Mouse (Mus musculus): ENCODE data around the gene Spock2. TPM values are rescaled to one million over a fixed set of nuclear protein-coding genes. Genes with fewer than 3 reads are reported as not detected.

Spock2 gene
- polyA plus RNA-seq, 1 experiment: 6.8 TPM

DNA sequence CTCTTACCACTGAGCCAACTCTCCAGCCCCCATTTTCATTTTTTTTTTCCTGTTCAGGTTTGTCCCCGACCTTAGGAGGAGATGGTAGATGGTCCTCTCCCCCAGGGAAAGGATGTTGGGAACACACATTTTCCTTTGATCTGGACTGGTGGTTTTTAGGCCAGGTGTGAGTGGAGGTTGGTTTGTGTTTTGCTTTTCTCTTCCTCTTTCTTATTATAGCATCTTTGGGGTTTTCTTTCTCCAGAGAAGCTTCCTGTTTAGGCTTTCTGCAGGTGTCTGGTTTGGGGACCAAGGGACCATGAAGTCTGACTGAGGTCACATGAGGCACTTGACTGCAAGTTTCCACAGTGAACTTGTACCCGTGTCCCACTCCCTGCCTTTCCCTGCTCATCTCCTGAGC lies 62.3 kb downstream of the Spock2 start:
- Histone ChIP-seq H3K4me3 (no peak overlapping the region), H3K27me3 (ENCODE audit: control insufficient read depth, insufficient read depth, insufficient read length) (no peaks in the 10 kb centered on the region), H3K4me2 (ENCODE audit: low read depth) (no peak overlapping the region), H3K79me2 (ENCODE audit: control insufficient read depth, insufficient read depth) (no peaks in the 10 kb centered on the region), H3ac (ENCODE audit: control insufficient read depth, insufficient read length) (no peak overlapping the region), H3K36me3 (ENCODE audit: control insufficient read depth, insufficient read depth) (no peaks in the 10 kb centered on the region)
- TF ChIP-seq USF1 (IDR thresholded peaks at IDR 0.05; ENCODE audit: low read depth) (no peak), POLR2A (IDR thresholded peaks at IDR 0.05; ENCODE audit: insufficient read length, low read depth) (no peak), POLR2AphosphoS2 (IDR thresholded peaks at IDR 0.05; ENCODE audit: insufficient read length, low read depth) (no peak), SRF (IDR thresholded peaks at IDR 0.05; ENCODE audit: control insufficient read depth, insufficient read length, low read depth) (no peak), MAX (IDR thresholded peaks at IDR 0.05; ENCODE audit: low read depth) (no peak), MYOG (IDR thresholded peaks at IDR 0.05; ENCODE audit: control insufficient read depth in 1 of 3, insufficient read depth in 1 of 3, insufficient read length in 2 of 3, low read depth in 2 of 3) (no peak), MYOD1 (IDR thresholded peaks at IDR 0.05; ENCODE audit: control insufficient read depth in 1 of 3, insufficient read length in 2 of 3, low read depth in 2 of 3) (no peak)

DNA sequence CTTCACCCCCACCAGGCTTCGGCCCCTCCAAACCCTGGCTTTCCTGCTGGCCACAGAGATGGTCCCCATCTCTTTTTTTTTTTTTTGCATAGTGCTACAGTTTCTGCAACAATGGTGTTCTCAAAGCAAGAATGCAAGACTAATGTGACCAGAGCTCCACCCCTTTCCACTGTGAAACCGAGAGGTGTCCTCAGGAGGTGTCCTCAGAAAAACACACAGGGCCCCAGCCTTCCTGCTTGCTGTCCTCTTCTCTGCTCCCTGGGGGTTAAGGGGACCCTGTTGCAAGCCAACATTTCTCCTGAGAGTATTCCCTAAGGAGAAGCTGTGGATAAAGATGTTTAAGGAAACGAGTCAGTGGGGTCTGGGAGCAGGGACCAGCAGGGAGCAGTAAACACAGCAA lies 62.9 kb downstream of the Spock2 start:
- Histone ChIP-seq H3K36me3 (ENCODE audit: control insufficient read depth, insufficient read depth) (no peaks in the 10 kb centered on the region), H3ac (ENCODE audit: control insufficient read depth, insufficient read length) (no peak overlapping the region), H3K4me3 (no peak overlapping the region), H3K27me3 (ENCODE audit: control insufficient read depth, insufficient read depth, insufficient read length) (no peaks in the 10 kb centered on the region), H3K4me2 (ENCODE audit: low read depth) (no peak overlapping the region), H3K79me2 (ENCODE audit: control insufficient read depth, insufficient read depth) (no peaks in the 10 kb centered on the region)
- TF ChIP-seq E2F4 (IDR thresholded peaks at IDR 0.05; ENCODE audit: insufficient read depth) (no peak), TCF12 (IDR thresholded peaks at IDR 0.05; ENCODE audit: insufficient read depth, poor library complexity, severe bottlenecking) (no peak), TCF3 (IDR thresholded peaks at IDR 0.05; ENCODE audit: insufficient read length, low read depth) (no peak), POLR2AphosphoS2 (IDR thresholded peaks at IDR 0.05; ENCODE audit: insufficient read length, low read depth) (no peak), SRF (IDR thresholded peaks at IDR 0.05; ENCODE audit: control insufficient read depth, insufficient read length, low read depth) (no peak), USF1 (IDR thresholded peaks at IDR 0.05; ENCODE audit: low read depth) (no peak), MYOD1 (IDR thresholded peaks at IDR 0.05; ENCODE audit: control insufficient read depth in 1 of 3, insufficient read length in 2 of 3, low read depth in 2 of 3) (no peak), REST (IDR thresholded peaks at IDR 0.05; ENCODE audit: insufficient read depth, insufficient read length) (no peak), MAX (IDR thresholded peaks at IDR 0.05; ENCODE audit: low read depth) (no peak), POLR2A (IDR thresholded peaks at IDR 0.05; ENCODE audit: insufficient read length, low read depth) (no peak), MYOG (IDR thresholded peaks at IDR 0.05; ENCODE audit: control insufficient read depth in 1 of 3, insufficient read depth in 1 of 3, insufficient read length in 2 of 3, low read depth in 2 of 3) (no peak), CEBPB (IDR thresholded peaks at IDR 0.05; ENCODE audit: insufficient read depth, poor library complexity, severe bottlenecking) (no peak)

GRCm38 (mm10) chr10:60170326-60171089 lies 64.5 kb downstream of the Spock2 start:
- Histone ChIP-seq H3K36me3 (ENCODE audit: control insufficient read depth, insufficient read depth) (no peaks in the 10 kb centered on the region), H3K27me3 (ENCODE audit: control insufficient read depth, insufficient read depth, insufficient read length) (no peaks in the 10 kb centered on the region), H3ac (ENCODE audit: control insufficient read depth, insufficient read length) (no peak overlapping the region)

DNA sequence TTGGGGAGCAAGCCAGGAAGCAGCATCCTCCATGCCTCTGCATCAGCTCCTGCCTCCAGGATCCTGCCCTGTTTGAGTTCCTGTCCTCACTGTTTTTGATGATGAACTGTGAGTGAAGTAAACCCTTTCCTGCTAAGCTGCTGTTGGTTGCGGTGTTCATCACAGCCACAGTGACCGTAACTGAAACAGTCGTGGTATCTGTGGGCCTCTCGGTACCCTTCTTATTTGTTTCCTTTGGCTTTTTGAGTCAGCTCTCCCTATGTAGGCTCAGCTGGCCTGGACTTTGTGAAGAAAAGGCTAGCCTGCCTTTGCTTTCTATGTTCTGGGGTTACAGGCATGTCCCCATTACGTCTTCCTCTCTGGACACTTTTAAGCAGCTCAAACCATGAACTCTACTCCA lies 65.3 kb downstream of the Spock2 start:
- TF ChIP-seq TCF12 (IDR thresholded peaks at IDR 0.05; ENCODE audit: insufficient read depth, poor library complexity, severe bottlenecking): no peak
- TF ChIP-seq MYOG (IDR thresholded peaks at IDR 0.05; ENCODE audit: control insufficient read depth in 1 of 3, insufficient read depth in 1 of 3, insufficient read length in 2 of 3, low read depth in 2 of 3): no peak
- TF ChIP-seq MAX (IDR thresholded peaks at IDR 0.05; ENCODE audit: low read depth): no peak
- TF ChIP-seq E2F4 (IDR thresholded peaks at IDR 0.05; ENCODE audit: insufficient read depth): no peak
- no peak for TF ChIP-seq MYOD1 (IDR thresholded peaks at IDR 0.05; ENCODE audit: control insufficient read depth in 1 of 3, insufficient read length in 2 of 3, low read depth in 2 of 3)
- no peak for TF ChIP-seq TCF3 (IDR thresholded peaks at IDR 0.05; ENCODE audit: insufficient read length, low read depth)
- no peak for TF ChIP-seq CEBPB (IDR thresholded peaks at IDR 0.05; ENCODE audit: insufficient read depth, poor library complexity, severe bottlenecking)
- TF ChIP-seq POLR2A (IDR thresholded peaks at IDR 0.05; ENCODE audit: insufficient read length, low read depth): no peak
- TF ChIP-seq USF1 (IDR thresholded peaks at IDR 0.05; ENCODE audit: low read depth): no peak
- TF ChIP-seq SRF (IDR thresholded peaks at IDR 0.05; ENCODE audit: control insufficient read depth, insufficient read length, low read depth): no peak
- no peak for TF ChIP-seq REST (IDR thresholded peaks at IDR 0.05; ENCODE audit: insufficient read depth, insufficient read length)
- H3K4me3 ChIP-seq: no peak overlapping the region
- H3K36me3 ChIP-seq (ENCODE audit: control insufficient read depth, insufficient read depth): no peaks in the 10 kb centered on the region
- no peaks in the 10 kb centered on the region for H3K79me2 ChIP-seq (ENCODE audit: control insufficient read depth, insufficient read depth)
- no peak overlapping the region for H3ac ChIP-seq (ENCODE audit: control insufficient read depth, insufficient read length)
- no peaks in the 10 kb centered on the region for H3K27me3 ChIP-seq (ENCODE audit: control insufficient read depth, insufficient read depth, insufficient read length)
- no peak overlapping the region for H3K4me2 ChIP-seq (ENCODE audit: low read depth)

More at GRCm38 (mm10) chr10:60170326-60171089, 64.5 kb downstream of the Spock2 start:
- TF ChIP-seq MYOD1 (IDR thresholded peaks at IDR 0.05; ENCODE audit: control insufficient read depth in 1 of 3, insufficient read length in 2 of 3, low read depth in 2 of 3) (no peak), SRF (IDR thresholded peaks at IDR 0.05; ENCODE audit: control insufficient read depth, insufficient read length, low read depth) (no peak), POLR2A (IDR thresholded peaks at IDR 0.05; ENCODE audit: insufficient read length, low read depth) (no peak), CEBPB (IDR thresholded peaks at IDR 0.05; ENCODE audit: insufficient read depth, poor library complexity, severe bottlenecking) (no peak), REST (IDR thresholded peaks at IDR 0.05; ENCODE audit: insufficient read depth, insufficient read length) (no peak), USF1 (IDR thresholded peaks at IDR 0.05; ENCODE audit: low read depth) (no peak), MAX (IDR thresholded peaks at IDR 0.05; ENCODE audit: low read depth) (no peak), TCF3 (IDR thresholded peaks at IDR 0.05; ENCODE audit: insufficient read length, low read depth) (no peak), POLR2AphosphoS2 (IDR thresholded peaks at IDR 0.05; ENCODE audit: insufficient read length, low read depth) (no peak), MYOG (IDR thresholded peaks at IDR 0.05; ENCODE audit: control insufficient read depth in 1 of 3, insufficient read depth in 1 of 3, insufficient read length in 2 of 3, low read depth in 2 of 3) (no peak), E2F4 (IDR thresholded peaks at IDR 0.05; ENCODE audit: insufficient read depth) (no peak), TCF12 (IDR thresholded peaks at IDR 0.05; ENCODE audit: insufficient read depth, poor library complexity, severe bottlenecking) (no peak)
- Histone ChIP-seq H3K4me3 (no peak overlapping the region), H3K79me2 (ENCODE audit: control insufficient read depth, insufficient read depth) (no peaks in the 10 kb centered on the region), H3K4me2 (ENCODE audit: low read depth) (no peak overlapping the region)
